Mouse (Mus musculus): ENCODE data around the gene Zfp819.

GRCm38 (mm10) chr7:43643046-43643652 lies 36.2 kb downstream of the Zfp819 start:
- no peak for TF ChIP-seq POLR2A (IDR thresholded peaks at IDR 0.05; ENCODE audit: extremely low read depth, insufficient read depth, low read length)
- no peak for TF ChIP-seq CTCF (IDR thresholded peaks at IDR 0.05; ENCODE audit: extremely low read depth, insufficient read depth, low read length)
